Mouse (Mus musculus): ENCODE measurements around the gene Gm44805. TPM values are rescaled to one million over a fixed set of nuclear protein-coding genes. Genes with fewer than 3 reads are reported as not detected.

Gm44805 gene
- polyA plus RNA-seq (2016; fragmentation: Nextera tagmentation; extraction: Ambion mirVana): not detected in 2 replicates

- H3K9me3 ChIP-seq: no peaks in the 10 kb centered on the region
- H3K9ac ChIP-seq: no peak within 1 kb of the TSS
- no peak within 1 kb of the TSS for H3K27ac ChIP-seq
- no peak within 1 kb of the TSS for H3K4me3 ChIP-seq
- H3K36me3 ChIP-seq: no peaks in the 10 kb centered on the region
- no peaks in the 10 kb centered on the region for H3K4me1 ChIP-seq
- H3K27me3 ChIP-seq: no peaks in the 10 kb centered on the region
- no peak for ATAC-seq (ENCODE audit: insufficient number of reproducible peaks, insufficient read depth, low FRiP score, low TSS enrichment)
- WGBS: 62% methylated on average over 8 of the region's 8 CpGs
- H3K4me2 ChIP-seq (replicated peaks): no peak within 1 kb of the TSS
These were observed at the start of gene Gm44805, which contains the start of gene Apoc4 for GRCm38 (mm10) chr7:19681202-19681694. Gm44805 (minus strand) TSS chr7:19681423. Apoc4 (minus strand) TSS chr7:19681479.

- Histone ChIP-seq H3K36me3 (peaks cover 90% of the 10 kb centered on the region), H3K9ac (no peak overlapping the region), H3K4me3 (no peak overlapping the region), H3K9me3 (0 out of 2 replicates have a peak, but pooled peaks cover 3% of the 10 kb centered on the region), H3K4me2 (replicated peaks) (no peak overlapping the region), H3K27me3 (no peaks in the 10 kb centered on the region), H3K27ac (no peak overlapping the region), H3K4me1 (no peaks in the 10 kb centered on the region)
- no peak for ATAC-seq (ENCODE audit: insufficient number of reproducible peaks, insufficient read depth, low FRiP score, low TSS enrichment)
- WGBS: 92% methylated on average over 3 of the region's 4 CpGs
These were observed 45.3 kb upstream of the Gm44805 start for GRCm38 (mm10) chr7:19726541-19726940.

- H3K4me2 ChIP-seq (replicated peaks): no peak overlapping the region
- H3K27me3 ChIP-seq: no peaks in the 10 kb centered on the region
- no peaks in the 10 kb centered on the region for H3K4me1 ChIP-seq
- no peak overlapping the region for H3K9ac ChIP-seq
- H3K27ac ChIP-seq: no peak overlapping the region
- H3K36me3 ChIP-seq: peaks cover 89% of the 10 kb centered on the region
- WGBS: 88% methylated on average over 12 of the region's 12 CpGs
- ATAC-seq (ENCODE audit: insufficient number of reproducible peaks, insufficient read depth, low FRiP score, low TSS enrichment): no peak
- H3K9me3 ChIP-seq: peaks cover 15% of the 10 kb centered on the region
- no peak overlapping the region for H3K4me3 ChIP-seq
These were observed 42.9 kb upstream of the Gm44805 start for GRCm38 (mm10) chr7:19724167-19724566.

- ATAC-seq (ENCODE audit: insufficient number of reproducible peaks, insufficient read depth, low FRiP score, low TSS enrichment): no peak
- no peak overlapping the region for H3K4me3 ChIP-seq
- WGBS: 88% methylated on average over 6 of the region's 6 CpGs
- H3K9me3 ChIP-seq: peaks cover 15% of the 10 kb centered on the region
- H3K4me1 ChIP-seq: no peaks in the 10 kb centered on the region
- no peaks in the 10 kb centered on the region for H3K27me3 ChIP-seq
- H3K4me2 ChIP-seq (replicated peaks): no peak overlapping the region
- H3K36me3 ChIP-seq: peaks cover 81% of the 10 kb centered on the region
- no peak overlapping the region for H3K27ac ChIP-seq
- H3K9ac ChIP-seq: no peak overlapping the region
These were observed 41.6 kb upstream of the Gm44805 start for GRCm38 (mm10) chr7:19722754-19723195.

- 93% methylated on average over 4 of the region's 4 CpGs for WGBS
- Histone ChIP-seq H3K36me3 (peaks cover 58% of the 10 kb centered on the region), H3K9ac (no peak overlapping the region), H3K4me1 (peaks cover 12% of the 10 kb centered on the region; the same call in 1 of the 2 replicates), H3K4me3 (no peak overlapping the region), H3K27ac (no peak overlapping the region), H3K27me3 (no peaks in the 10 kb centered on the region), H3K9me3 (peaks cover 15% of the 10 kb centered on the region), H3K4me2 (replicated peaks) (no peak overlapping the region)
- no peak for ATAC-seq (ENCODE audit: insufficient number of reproducible peaks, insufficient read depth, low FRiP score, low TSS enrichment)
These were observed 38.0 kb upstream of the Gm44805 start for GRCm38 (mm10) chr7:19719200-19719599.

GRCm38 (mm10) chr7:19718297-19718952 lies 37.2 kb upstream of the Gm44805 start:
- no peaks in the 10 kb centered on the region for H3K27me3 ChIP-seq
- 89% methylated on average over 5 of the region's 5 CpGs for WGBS
- no peak overlapping the region for H3K27ac ChIP-seq
- H3K9me3 ChIP-seq: peaks cover 15% of the 10 kb centered on the region
- no peak overlapping the region for H3K4me2 ChIP-seq (replicated peaks)
- no peak overlapping the region for H3K9ac ChIP-seq
- no peak overlapping the region for H3K4me3 ChIP-seq
- H3K4me1 ChIP-seq: peaks cover 15% of the 10 kb centered on the region; the same call in 1 of the 2 replicates
- ATAC-seq (ENCODE audit: insufficient number of reproducible peaks, insufficient read depth, low FRiP score, low TSS enrichment): no peak
- H3K36me3 ChIP-seq: peaks cover 50% of the 10 kb centered on the region

- peaks cover 18% of the 10 kb centered on the region; the same call in 1 of the 2 replicates for H3K4me1 ChIP-seq
- H3K4me2 ChIP-seq (replicated peaks): no peak overlapping the region
- no peak overlapping the region for H3K4me3 ChIP-seq
- no peak overlapping the region for H3K9ac ChIP-seq
- peaks cover 15% of the 10 kb centered on the region for H3K9me3 ChIP-seq
- H3K27ac ChIP-seq: no peak overlapping the region
- H3K36me3 ChIP-seq: peaks cover 48% of the 10 kb centered on the region
- 85% methylated on average over 4 of the region's 4 CpGs for WGBS
- H3K27me3 ChIP-seq: no peaks in the 10 kb centered on the region
- ATAC-seq (ENCODE audit: insufficient number of reproducible peaks, insufficient read depth, low FRiP score, low TSS enrichment): no peak
These were observed 36.1 kb upstream of the Gm44805 start for GRCm38 (mm10) chr7:19717346-19717745.

GRCm38 (mm10) chr7:19716822-19717221 lies 35.6 kb upstream of the Gm44805 start:
- H3K4me3 ChIP-seq: 0 out of 2 replicates have a peak overlapping the region, but pooled peaks have one; percentile 4
- 0 out of 2 replicates have a peak overlapping the region, but pooled peaks have one; percentile 86 for H3K27ac ChIP-seq
- H3K36me3 ChIP-seq: peaks cover 52% of the 10 kb centered on the region
- H3K4me1 ChIP-seq: peaks cover 18% of the 10 kb centered on the region; the same call in 1 of the 2 replicates
- 77% methylated on average over 2 of the region's 2 CpGs for WGBS
- peaks cover 15% of the 10 kb centered on the region for H3K9me3 ChIP-seq
- H3K9ac ChIP-seq: no peak overlapping the region
- H3K4me2 ChIP-seq (replicated peaks): peak overlapping the region; percentile 50
- H3K27me3 ChIP-seq: no peaks in the 10 kb centered on the region
- ATAC-seq (ENCODE audit: insufficient number of reproducible peaks, insufficient read depth, low FRiP score, low TSS enrichment): no peak

GRCm38 (mm10) chr7:19716055-19716682 lies 34.9 kb upstream of the Gm44805 start:
- Histone ChIP-seq H3K4me3 (peak overlapping the region; percentile 27), H3K36me3 (peaks cover 51% of the 10 kb centered on the region)
- 8% methylated on average over 18 of the region's 18 CpGs for WGBS

GRCm38 (mm10) chr7:19715239-19716054 lies 34.2 kb upstream of the Gm44805 start, which contains the start of gene Tomm40:
Tomm40 (minus strand) TSS chr7:19715438.
- Histone ChIP-seq H3K36me3 (peaks cover 50% of the 10 kb centered on the region), H3K9ac (peak within 1 kb of the TSS; percentile 97), H3K4me3 (peak within 1 kb of the TSS; percentile 100), H3K4me1 (peaks cover 18% of the 10 kb centered on the region; the same call in 1 of the 2 replicates), H3K27me3 (no peaks in the 10 kb centered on the region), H3K27ac (peak within 1 kb of the TSS; percentile 86), H3K4me2 (replicated peaks) (peak within 1 kb of the TSS; percentile 76), H3K9me3 (peaks cover 1% of the 10 kb centered on the region; the same call in 1 of the 2 replicates)
- peak; percentile 99 for ATAC-seq (ENCODE audit: insufficient number of reproducible peaks, insufficient read depth, low FRiP score, low TSS enrichment)
- under 1% methylated on average over 59 of the region's 59 CpGs for WGBS

More at GRCm38 (mm10) chr7:19716055-19716682, 34.9 kb upstream of the Gm44805 start:
- H3K4me1 ChIP-seq: peaks cover 18% of the 10 kb centered on the region; the same call in 1 of the 2 replicates
- H3K4me2 ChIP-seq (replicated peaks): peak overlapping the region; percentile 50
- H3K9ac ChIP-seq: no peak overlapping the region
- H3K27me3 ChIP-seq: no peaks in the 10 kb centered on the region
- H3K27ac ChIP-seq: peak overlapping the region; percentile 86
- peaks cover 9% of the 10 kb centered on the region for H3K9me3 ChIP-seq
- ATAC-seq (ENCODE audit: insufficient number of reproducible peaks, insufficient read depth, low FRiP score, low TSS enrichment): no peak

- WGBS: under 1% methylated on average over 39 of the region's 39 CpGs
- Histone ChIP-seq H3K27me3 (no peaks in the 10 kb centered on the region), H3K4me2 (replicated peaks) (peak overlapping the region; percentile 76), H3K27ac (peak overlapping the region; percentile 76), H3K36me3 (peaks cover 48% of the 10 kb centered on the region), H3K4me3 (peak overlapping the region; percentile 100), H3K9ac (peak overlapping the region; percentile 97), H3K9me3 (no peaks in the 10 kb centered on the region), H3K4me1 (peaks cover 18% of the 10 kb centered on the region; the same call in 1 of the 2 replicates)
- no peak for ATAC-seq (ENCODE audit: insufficient number of reproducible peaks, insufficient read depth, low FRiP score, low TSS enrichment)
These were observed 33.6 kb upstream of the Gm44805 start for GRCm38 (mm10) chr7:19714836-19715235.
